Mouse (Mus musculus) gastrocnemius, postnatal 4 days (tissue): Measurements from ENCODE around the gene Naaladl2. TPM values are rescaled to one million over a fixed set of nuclear protein-coding genes. Genes with fewer than 3 reads are reported as not detected.

Experiments used
- DNase-seq, 2 experiments: peaks; one replicate each; pipeline ENCODE4 v3.0.0; 2021 to 2022; ENCODE audit warnings: low spot score in 2 of 2, mixed read lengths in 2 of 2
- total RNA-seq, 2 experiments: library from RNA; stranded (reverse); gene quantifications; 2 replicates each; pipeline ENCODE4 v1.2.3; 2021

Gene Naaladl2
- total RNA-seq, 2 experiments from 2014 or later = 3.9 to 4.8 TPM

GRCm38 (mm10) chr3:24982111-24982510, 161.9 kb downstream of the Naaladl2 start:
- no peak for DNase-seq

GRCm38 (mm10) chr3:24942170-24942569, 201.9 kb downstream of the Naaladl2 start:
- no peak for DNase-seq

GRCm38 (mm10) chr3:24938507-24939182, 205.4 kb downstream of the Naaladl2 start:
- DNase-seq = no peak

GRCm38 (mm10) chr3:24921811-24922210, 222.2 kb downstream of the Naaladl2 start:
- no peak for DNase-seq

DNA sequence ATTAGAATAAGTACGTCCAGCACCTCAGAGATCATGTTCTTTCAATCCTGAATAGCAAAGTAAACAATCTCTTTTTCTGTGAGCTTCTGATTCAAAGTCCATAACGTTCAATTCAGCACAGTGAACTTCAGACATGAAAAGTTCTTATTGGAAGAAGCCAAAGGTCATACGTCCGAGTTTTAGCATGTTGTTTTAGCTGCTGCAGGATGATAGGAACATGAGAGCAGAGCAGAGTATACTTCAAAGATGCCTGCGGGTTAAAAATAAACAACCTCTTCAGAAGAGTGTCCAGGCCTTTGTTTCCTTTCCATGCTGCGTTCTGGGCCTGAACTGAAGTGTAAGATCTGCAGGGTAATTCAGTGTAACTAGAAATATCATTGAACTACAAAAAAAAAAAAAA, 222.7 kb downstream of the Naaladl2 start:
- no peak for DNase-seq

GRCm38 (mm10) chr3:24905425-24905960, 238.6 kb downstream of the Naaladl2 start:
- DNase-seq = no peak

GRCm38 (mm10) chr3:24888801-24889200, 255.3 kb downstream of the Naaladl2 start:
- no peak for DNase-seq

DNA sequence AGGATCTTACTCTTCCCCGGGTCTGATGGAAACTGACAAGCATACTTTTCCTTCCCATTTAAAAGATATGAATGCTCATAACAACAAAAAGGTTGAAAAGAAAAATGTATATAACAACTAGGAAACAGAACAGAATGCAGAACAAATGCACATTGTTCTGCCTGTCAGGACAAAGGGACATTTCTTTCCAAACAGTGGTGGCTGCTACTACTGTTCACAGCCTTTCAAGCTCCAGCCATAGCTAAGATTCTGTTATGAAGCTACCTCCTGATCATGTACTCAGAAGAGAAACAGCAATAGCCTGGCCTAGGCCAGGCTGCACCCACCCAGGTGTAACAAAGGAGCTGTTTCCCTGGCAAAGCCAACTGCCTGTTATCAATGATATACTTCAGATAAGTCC, 271.8 kb downstream of the Naaladl2 start:
- no peak for DNase-seq

GRCm38 (mm10) chr3:24852936-24853335, 291.1 kb downstream of the Naaladl2 start:
- no peak for DNase-seq

DNA sequence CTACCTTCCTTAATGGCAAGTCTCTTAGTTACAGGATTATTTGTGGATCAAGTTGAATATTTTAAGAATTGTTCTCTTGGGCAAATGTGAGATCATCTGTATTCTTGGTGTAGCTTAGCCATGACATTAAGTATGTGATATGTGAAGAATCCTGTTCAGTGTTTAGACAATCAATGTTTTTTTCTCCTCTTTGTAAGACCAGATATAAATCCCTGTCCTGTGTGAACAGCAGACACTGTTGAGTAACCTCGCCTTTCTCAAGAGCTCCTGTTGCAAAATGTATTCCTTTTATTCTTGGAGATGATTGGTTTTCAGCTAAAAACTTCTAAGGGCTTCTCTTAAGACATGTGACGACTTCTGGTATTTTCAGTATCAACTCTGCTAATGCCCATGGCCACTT, 347.3 kb downstream of the Naaladl2 start:
- no peak for DNase-seq

DNA sequence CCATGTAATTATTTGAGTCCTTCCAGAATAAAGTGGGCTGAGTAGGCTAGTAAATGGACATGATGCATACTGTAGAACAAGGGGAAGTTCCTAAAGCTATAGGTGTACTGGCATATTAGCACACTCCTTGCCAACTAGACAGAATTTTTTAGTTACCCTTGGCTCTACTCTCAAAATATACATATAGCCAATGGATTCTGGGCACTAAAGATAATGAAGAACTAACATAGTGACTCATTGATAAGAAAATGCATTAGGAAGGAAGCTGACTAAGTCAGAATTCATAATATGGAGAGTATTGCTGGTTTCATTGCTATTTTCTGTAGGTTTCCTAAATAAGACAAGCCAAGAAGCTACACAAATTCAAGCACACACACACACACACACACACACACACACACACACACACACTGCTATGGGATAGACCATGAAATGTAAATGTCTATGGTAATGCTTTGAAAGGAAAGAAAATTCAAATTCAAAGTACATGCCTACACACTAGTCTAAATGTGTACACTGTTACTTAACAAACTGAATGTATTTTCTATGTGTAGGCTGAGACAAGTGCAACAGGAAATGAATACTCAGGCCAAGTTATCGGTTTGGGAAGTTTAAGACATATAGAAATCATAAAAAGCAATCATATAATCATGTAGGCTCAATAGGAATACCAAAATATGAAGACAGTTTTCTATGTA, 356.5 kb downstream of the Naaladl2 start:
- no peak for DNase-seq

DNA sequence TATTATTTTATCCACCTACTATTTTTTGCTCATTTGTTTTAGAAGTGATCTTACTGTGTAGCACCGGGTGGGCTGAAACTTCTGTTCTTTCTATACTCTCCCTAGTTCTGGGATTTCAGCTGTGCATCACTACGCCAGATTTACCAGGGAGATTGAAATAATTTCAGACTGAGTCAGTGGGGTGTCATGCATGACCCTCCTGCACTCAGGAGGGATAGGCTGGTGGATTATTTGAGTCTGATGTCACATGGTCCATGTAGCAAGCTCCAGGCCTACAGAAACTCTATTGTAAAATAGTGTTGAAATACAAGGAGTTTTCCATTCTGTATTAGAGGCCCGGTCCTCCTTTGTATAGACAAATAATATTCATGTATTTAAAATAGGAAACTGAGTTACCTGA, 360.0 kb downstream of the Naaladl2 start:
- DNase-seq = no peak

GRCm38 (mm10) chr3:24783462-24783829, 360.6 kb downstream of the Naaladl2 start:
- DNase-seq = no peak

GRCm38 (mm10) chr3:24782784-24783461, 361.1 kb downstream of the Naaladl2 start:
- DNase-seq = no peak

GRCm38 (mm10) chr3:24781687-24782086, 362.4 kb downstream of the Naaladl2 start:
- no peak for DNase-seq

DNA sequence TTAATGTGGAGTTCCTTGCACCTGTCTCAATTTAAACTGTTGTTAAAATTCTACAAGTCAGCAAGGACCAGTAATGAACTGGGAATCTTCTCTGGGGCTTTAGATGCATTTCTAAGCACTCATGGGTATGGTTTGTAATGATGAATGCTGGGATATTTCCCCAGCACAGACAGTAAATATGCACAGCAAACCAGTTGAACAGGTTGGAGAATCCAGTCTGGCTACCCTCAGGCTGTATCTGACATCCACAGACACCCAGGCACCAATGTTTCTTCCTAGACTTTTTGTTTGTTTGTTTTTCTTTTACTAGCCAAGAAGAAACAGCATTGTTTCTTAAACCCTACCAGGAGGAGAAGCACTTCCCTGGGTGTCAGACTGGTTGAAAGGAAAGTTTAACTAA, 365.6 kb downstream of the Naaladl2 start:
- DNase-seq = no peak

DNA sequence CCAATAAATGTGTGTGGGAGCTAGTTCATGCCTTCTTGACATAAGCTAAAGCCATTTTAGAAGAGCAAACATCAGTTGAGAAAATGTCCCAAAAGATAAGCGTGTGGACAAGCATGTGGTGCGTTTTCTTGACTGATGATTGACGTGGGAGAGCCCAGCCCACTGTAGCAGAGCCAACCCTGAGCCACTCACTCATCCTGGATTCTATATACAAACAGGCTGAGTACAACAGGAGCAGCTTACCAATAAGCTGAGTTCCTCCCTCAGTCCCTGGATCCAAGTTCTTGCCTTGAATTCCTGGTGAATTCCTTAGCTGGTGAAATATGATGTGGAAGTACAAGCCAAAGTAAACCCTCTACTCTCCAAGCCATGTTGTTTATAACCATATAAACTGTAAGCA, 395.0 kb downstream of the Naaladl2 start:
- DNase-seq = no peak

DNA sequence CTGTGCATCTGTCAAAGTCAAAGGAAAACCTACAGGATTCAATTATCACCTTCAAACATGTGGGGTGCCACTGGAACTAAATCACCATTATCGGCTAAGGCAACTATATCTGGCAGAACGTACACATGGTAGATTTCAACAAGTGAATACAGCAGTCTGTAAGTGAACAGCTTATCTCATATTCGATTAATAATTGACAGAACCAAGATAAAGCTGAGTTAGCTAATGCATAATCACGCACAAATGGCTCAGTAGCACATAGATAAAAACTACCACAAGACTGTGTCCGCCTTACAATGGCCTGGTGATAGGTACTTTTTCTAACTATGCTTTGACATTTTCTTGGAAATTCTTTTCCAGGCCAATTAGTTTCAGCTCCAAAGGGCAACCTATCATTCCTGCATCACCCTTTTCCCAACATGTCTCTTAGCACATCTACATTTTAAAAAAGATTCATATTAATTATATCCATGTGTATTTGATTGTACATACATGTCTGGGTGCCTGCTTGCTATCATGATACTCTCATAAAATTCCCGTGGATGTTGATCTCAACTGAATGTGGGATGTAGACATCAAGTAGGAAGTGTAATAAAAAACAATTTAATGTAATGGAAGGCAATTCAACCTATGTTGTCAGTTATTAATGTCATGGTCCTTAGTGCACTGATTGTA, 396.7 kb downstream of the Naaladl2 start:
- DNase-seq = no peak

- DNase-seq = no peak
These were observed 400.1 kb downstream of the Naaladl2 start for GRCm38 (mm10) chr3:24743946-24744345.

GRCm38 (mm10) chr3:24719181-24719749, 424.8 kb downstream of the Naaladl2 start:
- DNase-seq = no peak

DNA sequence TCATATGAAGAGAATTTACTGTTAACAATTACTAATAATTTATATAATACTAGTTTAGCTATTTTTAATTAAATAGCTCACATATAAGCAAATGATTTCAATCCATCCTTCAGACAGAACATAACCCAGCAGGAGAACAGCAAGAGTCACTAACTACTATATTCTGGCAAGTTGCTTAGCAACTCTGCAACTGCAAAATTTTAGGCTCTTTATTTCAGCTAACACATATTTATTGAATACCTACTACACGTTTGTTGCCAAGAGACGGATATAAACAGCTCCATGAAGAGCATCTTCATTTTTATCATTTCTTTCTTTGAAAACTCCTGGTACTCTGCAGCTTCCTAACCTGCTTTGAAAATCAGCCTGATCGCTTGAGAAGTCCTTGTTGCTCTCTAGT, 429.3 kb downstream of the Naaladl2 start:
- DNase-seq = no peak
